ENCODE assay signal across 8 mouse cellular contexts in the genomic region with DNA sequence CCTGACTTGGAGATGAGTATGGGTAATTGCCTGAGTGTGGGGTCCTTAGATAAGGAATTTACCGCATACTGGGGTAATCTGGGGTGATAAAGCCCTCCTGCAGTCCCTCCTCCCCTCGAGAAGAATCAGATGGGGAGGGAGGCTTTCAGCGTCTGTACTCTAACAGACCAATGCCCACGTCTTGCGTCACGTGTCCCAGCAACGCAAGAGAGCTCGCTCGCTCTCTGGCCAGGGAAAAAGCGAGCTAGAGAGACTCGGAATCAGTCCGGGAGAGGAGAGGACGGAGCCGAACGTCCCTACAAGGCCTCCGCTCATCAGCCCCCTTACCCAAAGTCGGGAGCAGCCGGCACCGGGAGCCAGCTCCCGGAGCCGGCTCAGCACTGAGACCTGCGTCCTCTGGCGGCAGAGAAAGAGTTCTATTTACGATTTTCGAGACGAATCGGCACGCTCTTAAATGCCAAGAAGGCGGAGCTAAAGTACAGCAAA. TPM values are rescaled to one million over a fixed set of nuclear protein-coding genes. Genes with fewer than 3 reads are reported as not detected.
DNase-seq lines count a peak whose midpoint lies in the region; ATAC-seq and TF ChIP-seq lines count a peak whose summit lies in the region.

No protein-coding gene starts in this region.

- H3K27ac ChIP-seq in kidney, embryonic 14.5 days (ENCODE audit: low read depth, low read length) = no peak overlapping the region
- H3K27ac ChIP-seq in heart, embryonic 15.5 days = no peak overlapping the region
- H3K27ac ChIP-seq in limb, embryonic 14.5 days (replicated peaks; ENCODE audit: low read depth, low read length) = no peak overlapping the region
- no peak overlapping the region for H3K27ac ChIP-seq in midbrain, embryonic 16.5 days (ENCODE audit: low read length)

- H3K4me2 ChIP-seq in kidney, embryonic 14.5 days (replicated peaks; ENCODE audit: low read depth, low read length) = no peak overlapping the region; the same call in 1 of the 2 replicates
- H3K4me2 ChIP-seq in heart, embryonic 15.5 days = peak overlapping the region; percentile 69
- H3K4me2 ChIP-seq in limb, embryonic 14.5 days (replicated peaks; ENCODE audit: low read depth, low read length, severe bottlenecking) = peak overlapping the region; percentile 36
- peak overlapping the region; percentile 38; the same call in 1 of the 2 replicates for H3K4me2 ChIP-seq in midbrain, embryonic 16.5 days (ENCODE audit: low read length)

- no peak for ATAC-seq in kidney, embryonic 14.5 days (ENCODE audit: low FRiP score, low TSS enrichment)
- ATAC-seq in heart, embryonic 15.5 days (replicated peaks; ENCODE audit: insufficient number of reproducible peaks, insufficient read depth, low FRiP score, low read depth) = no peak
- no peak for ATAC-seq in limb, embryonic 14.5 days (ENCODE audit: low FRiP score, low read depth)
- no peak for ATAC-seq in midbrain, embryonic 16.5 days
- no peak for ATAC-seq in cerebellum, adult (ENCODE audit: insufficient number of reproducible peaks, low FRiP score, low TSS enrichment)

- H3K4me3 ChIP-seq in kidney, embryonic 14.5 days (ENCODE audit: low read length) = peak overlapping the region; percentile 62; the same call in 1 of the 2 replicates
- peak overlapping the region; percentile 59 for H3K4me3 ChIP-seq in heart, embryonic 15.5 days
- H3K4me3 ChIP-seq in limb, embryonic 14.5 days (replicated peaks; ENCODE audit: low read length) = 0 out of 2 replicates have a peak overlapping the region, but pooled peaks have one; percentile 10
- 0 out of 2 replicates have a peak overlapping the region, but pooled peaks have one; percentile 5 for H3K4me3 ChIP-seq in midbrain, embryonic 16.5 days (ENCODE audit: low read depth, low read length)

- no peak for DNase-seq in kidney, postnatal 14 days
- peak; percentile 72 for DNase-seq in c-Kit-positive CD71-positive TER-119-positive erythroid progenitor cells, embryonic 14.5 days (ENCODE audit: low spot score)
- peak; percentile 56 for DNase-seq in limb, embryonic 14.5 days (ENCODE audit: low spot score)
- no peak for DNase-seq in urinary bladder, adult 18-20 months (ENCODE audit: low spot score in 2 of 2)

- 50% methylated on average over 29 of the region's 29 CpGs for WGBS in kidney, embryonic 14.5 days
- WGBS in heart, embryonic 15.5 days = 51% methylated on average over 29 of the region's 29 CpGs
- 54% methylated on average over 29 of the region's 29 CpGs for WGBS in limb, embryonic 14.5 days
- WGBS in midbrain, embryonic 16.5 days = 61% methylated on average over 29 of the region's 29 CpGs

- no peak for TF ChIP-seq POLR2A in limb, embryonic 14.5 days (IDR thresholded peaks at IDR 0.05; ENCODE audit: borderline replicate concordance, extremely low read depth, insufficient read depth, insufficient read length)

- H3K4me1 ChIP-seq in kidney, embryonic 14.5 days (ENCODE audit: control insufficient read depth, insufficient read depth, low read length) = peaks cover 6% of the 10 kb centered on the region; the same call in 1 of the 2 replicates
- H3K4me1 ChIP-seq in heart, embryonic 15.5 days (replicated peaks) = peaks cover 46% of the 10 kb centered on the region
- peaks cover 8% of the 10 kb centered on the region; the same call in 1 of the 2 replicates for H3K4me1 ChIP-seq in limb, embryonic 14.5 days (ENCODE audit: control insufficient read depth, insufficient read depth, low read length)
- peaks cover 25% of the 10 kb centered on the region for H3K4me1 ChIP-seq in midbrain, embryonic 16.5 days (ENCODE audit: control insufficient read depth, insufficient read depth, low read length)

- peaks cover 4% of the 10 kb centered on the region; the same call in 1 of the 2 replicates for H3K36me3 ChIP-seq in kidney, embryonic 14.5 days (ENCODE audit: control insufficient read depth, insufficient read depth, low read length)
- no peaks in the 10 kb centered on the region for H3K36me3 ChIP-seq in heart, embryonic 15.5 days
- peaks cover 32% of the 10 kb centered on the region; the same call in 1 of the 2 replicates for H3K36me3 ChIP-seq in limb, embryonic 14.5 days (ENCODE audit: control insufficient read depth, insufficient read depth, low read length)
- H3K36me3 ChIP-seq in midbrain, embryonic 16.5 days (ENCODE audit: control insufficient read depth, insufficient read depth, low read length) = no peaks in the 10 kb centered on the region

- H3K27me3 ChIP-seq in kidney, embryonic 14.5 days (ENCODE audit: control insufficient read depth, insufficient read depth, low read length) = peaks cover 29% of the 10 kb centered on the region
- peaks cover 40% of the 10 kb centered on the region for H3K27me3 ChIP-seq in heart, embryonic 15.5 days
- peaks cover 39% of the 10 kb centered on the region for H3K27me3 ChIP-seq in limb, embryonic 14.5 days (ENCODE audit: control insufficient read depth, insufficient read depth, low read length)
- peaks cover 13% of the 10 kb centered on the region for H3K27me3 ChIP-seq in midbrain, embryonic 16.5 days (ENCODE audit: control insufficient read depth, insufficient read depth, low read depth, low read length)

- peaks cover 65% of the 10 kb centered on the region for H3K9me3 ChIP-seq in kidney, embryonic 14.5 days (ENCODE audit: control insufficient read depth, low read length)
- peaks cover 18% of the 10 kb centered on the region for H3K9me3 ChIP-seq in heart, embryonic 15.5 days (replicated peaks)
- H3K9me3 ChIP-seq in limb, embryonic 14.5 days (ENCODE audit: control insufficient read depth, low read length) = peaks cover 69% of the 10 kb centered on the region
- peaks cover 36% of the 10 kb centered on the region for H3K9me3 ChIP-seq in midbrain, embryonic 16.5 days (replicated peaks; ENCODE audit: control insufficient read depth, low read length, poor library complexity, severe bottlenecking)

- no peak overlapping the region for H3K9ac ChIP-seq in kidney, embryonic 14.5 days (ENCODE audit: low read depth, low read length)
- no peak overlapping the region for H3K9ac ChIP-seq in heart, embryonic 15.5 days
- no peak overlapping the region for H3K9ac ChIP-seq in limb, embryonic 14.5 days (ENCODE audit: low read depth, low read length, severe bottlenecking)
- no peak overlapping the region for H3K9ac ChIP-seq in midbrain, embryonic 16.5 days (ENCODE audit: low read depth, low read length)

RNA-seq across cellular contexts. Expression of gene Gnas, which starts 13.0 kb away (rescaled TPM):
- polyA plus RNA-seq in kidney, embryonic 14.5 days (2014; fragmentation: Nextera tagmentation; extraction: Ambion mirVana) = 1,459 and 1,592 TPM in 2 replicates
- 1,401 and 1,438 TPM in 2 replicates for polyA plus RNA-seq in heart, embryonic 15.5 days (2015; fragmentation: Nextera tagmentation; extraction: Ambion mirVana)
- 2,875 and 2,934 TPM in 2 replicates for polyA plus RNA-seq in limb, embryonic 14.5 days (2012; rRNA removed)
- 2,366 and 2,381 TPM in 2 replicates for polyA plus RNA-seq in limb, embryonic 14.5 days (2014; fragmentation: Nextera tagmentation; extraction: Ambion mirVana)
- 1,445 and 1,454 TPM in 2 replicates for polyA plus RNA-seq in midbrain, embryonic 16.5 days (2015; fragmentation: Nextera tagmentation; extraction: Ambion mirVana)

RNA-seq across cellular contexts. Expression of gene Gm20721, which starts 49.4 kb away (rescaled TPM):
- polyA plus RNA-seq in kidney, embryonic 14.5 days (2014; fragmentation: Nextera tagmentation; extraction: Ambion mirVana) = 10.1 and 15.0 TPM in 2 replicates
- polyA plus RNA-seq in heart, embryonic 15.5 days (2015; fragmentation: Nextera tagmentation; extraction: Ambion mirVana) = 17.1 and 32.0 TPM in 2 replicates
- polyA plus RNA-seq in limb, embryonic 14.5 days (2012; rRNA removed) = 0.65 and 0.73 TPM in 2 replicates
- polyA plus RNA-seq in limb, embryonic 14.5 days (2014; fragmentation: Nextera tagmentation; extraction: Ambion mirVana) = 11.7 and 13.4 TPM in 2 replicates
- polyA plus RNA-seq in midbrain, embryonic 16.5 days (2015; fragmentation: Nextera tagmentation; extraction: Ambion mirVana) = 11.1 and 15.0 TPM in 2 replicates

Comparison
In these comparisons a context has a peak if more than half of its experiments do, and no peak if none do; other contexts are left out.
1. H3K4me3 ChIP-seq: peak in every context shown above with its lines; median percentile 62 in kidney, embryonic 14.5 days; 59 in heart, embryonic 15.5 days; 10 in limb, embryonic 14.5 days; 5 in midbrain, embryonic 16.5 days.
2. DNase-seq: peak in c-Kit-positive CD71-positive TER-119-positive erythroid progenitor cells, embryonic 14.5 days (single experiment) and limb, embryonic 14.5 days (single experiment); none in kidney, postnatal 14 days (single experiment) and urinary bladder, adult 18-20 months (0 of 2).